Mouse (Mus musculus) lung, postnatal 0 days (tissue): Measurements from ENCODE around the gene Bcl2a1c. TPM values are rescaled to one million over a fixed set of nuclear protein-coding genes. Genes with fewer than 3 reads are reported as not detected.
"Not testable (repeated sequence)": the region's sequence is repeated elsewhere in the genome, so short reads cannot be mapped to it uniquely, and the experiment has no call there.

Experiments
- ATAC-seq: fragments of 200-750 bp; cut with Nextera tagmentation; 2 replicates; pipeline ENCODE4 v1.8.0; 2017; ENCODE audit warnings: moderate library complexity
- DNase-seq: peaks from one replicate; pipeline ENCODE4 v3.0.0-alpha.2; 2016; ENCODE audit warnings: low spot score
- H3K27ac ChIP-seq: fragments of 300-500 bp; sonication (generic); 2 replicates; pipeline ENCODE4 v1.5.1; 2014; ENCODE audit warnings: antibody characterized with exemption, mild to moderate bottlenecking, low read length, mixed read lengths
- H3K27me3 ChIP-seq: fragments of 300-500 bp; sonication (generic); replicated peaks from 2 replicates; pipeline ENCODE4 v1.6.1; 2014; ENCODE audit warnings: low read length, mixed read lengths; ENCODE audit not compliant: insufficient read depth
- H3K36me3 ChIP-seq: fragments of 300-500 bp; sonication (generic); 2 replicates; pipeline ENCODE4 v1.6.1; 2014; ENCODE audit warnings: low read length, mixed read lengths; ENCODE audit not compliant: insufficient read depth
- H3K4me1 ChIP-seq: fragments of 300-500 bp; sonication (generic); 2 replicates; pipeline ENCODE4 v1.6.1; 2014; ENCODE audit warnings: antibody characterized with exemption, low read depth, low read length, mixed read lengths; ENCODE audit not compliant: insufficient read depth
- H3K4me2 ChIP-seq: fragments of 300-500 bp; sonication (generic); replicated peaks from 2 replicates; pipeline ENCODE4 v1.6.1; 2014; ENCODE audit warnings: low read depth, mild to moderate bottlenecking, low read length, moderate library complexity, mixed read lengths
- H3K4me3 ChIP-seq: fragments of 300-500 bp; sonication (generic); 2 replicates; pipeline ENCODE4 v1.5.1; 2014; ENCODE audit warnings: low read depth, low read length
- H3K9ac ChIP-seq: fragments of 300-500 bp; sonication (generic); replicated peaks from 2 replicates; pipeline ENCODE4 v1.6.1; 2014; ENCODE audit warnings: low read depth, mild to moderate bottlenecking
- H3K9me3 ChIP-seq: fragments of 300-500 bp; sonication (generic); 2 replicates; pipeline ENCODE4 v1.6.1; 2016; ENCODE audit warnings: low read length, mixed read lengths
- CTCF ChIP-seq: IDR thresholded peaks from 2 replicates; pipeline ENCODE4 v1.5.1; 2016; ENCODE audit warnings: antibody characterized with exemption, mild to moderate bottlenecking
- EP300 ChIP-seq: IDR thresholded peaks from 2 replicates; pipeline ENCODE4 v1.6.1; 2016; ENCODE audit warnings: antibody characterized with exemption, mild to moderate bottlenecking, control low read depth
- WGBS: fragments of 180-500 bp; shearing (Covaris S2); extraction: QIAGEN DNeasy Blood & Tissue Kit; methylation state at CpG from one replicate; pipeline ENCODE4 v1.1.7; 2014; 5-methylcytosine and 5-hydroxymethylcytosine counted together
- polyA plus RNA-seq: library from polyadenylated mRNA; unstranded; fragments of >200 nt; fragmentation: Nextera tagmentation; extraction: Ambion mirVana; gene quantifications from 2 replicates; pipeline ENCODE4 v1.2.1, GENCODE M21; 2015

The Bcl2a1c gene
- polyA plus RNA-seq, 1 experiment from 2014 or later = 3.0 TPM

DNA sequence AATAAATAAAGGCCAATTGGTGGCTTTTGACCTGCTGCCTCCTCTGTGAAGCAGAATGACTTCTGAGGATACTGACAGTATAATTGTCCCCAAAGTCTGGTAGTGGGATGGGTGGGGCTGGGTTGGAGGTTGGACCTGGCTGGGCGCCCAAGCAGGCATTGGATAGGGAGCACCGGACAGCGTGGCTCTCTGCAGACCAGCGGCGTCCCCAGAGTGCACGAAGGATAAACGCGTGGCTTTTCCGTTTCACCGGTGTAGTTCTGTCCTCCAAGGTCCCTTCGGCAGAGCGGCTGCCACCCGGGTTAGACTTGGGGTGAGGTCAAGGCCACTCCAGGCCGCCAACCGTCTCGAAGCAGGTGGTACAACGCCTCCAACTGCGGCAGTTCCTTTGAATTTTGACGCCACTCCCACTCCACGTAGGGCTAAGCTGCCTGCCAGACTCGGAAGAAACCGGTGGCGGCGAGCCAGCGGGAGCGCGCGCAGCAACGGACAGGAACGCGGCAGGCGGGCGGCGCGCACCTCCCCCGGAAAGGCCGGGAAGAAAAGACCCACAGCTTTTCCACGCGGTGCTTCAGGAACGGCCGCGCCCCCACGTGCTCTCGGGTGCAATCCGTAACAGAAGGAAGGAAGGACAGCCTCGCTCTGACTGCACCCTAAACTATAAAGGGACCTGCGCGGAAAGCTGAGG is 38.0 kb downstream of the Bcl2a1c start:
- Histone ChIP-seq H3K4me3 (peak overlapping the region; percentile 39), H3K4me1 (no peaks in the 10 kb centered on the region), H3K9ac (0 out of 2 replicates have a peak overlapping the region, but pooled peaks have one; percentile 8), H3K27me3 (no peaks in the 10 kb centered on the region), H3K27ac (no peak overlapping the region), H3K4me2 (peak overlapping the region; percentile 84), H3K36me3 (no peaks in the 10 kb centered on the region), H3K9me3 (no peaks in the 10 kb centered on the region)
- TF ChIP-seq EP300 (no peak), CTCF (no peak)
- under 1% methylated on average over 48 of the region's 48 CpGs for WGBS
- peak; percentile 83 for DNase-seq
- peak; percentile 91 for ATAC-seq

DNA sequence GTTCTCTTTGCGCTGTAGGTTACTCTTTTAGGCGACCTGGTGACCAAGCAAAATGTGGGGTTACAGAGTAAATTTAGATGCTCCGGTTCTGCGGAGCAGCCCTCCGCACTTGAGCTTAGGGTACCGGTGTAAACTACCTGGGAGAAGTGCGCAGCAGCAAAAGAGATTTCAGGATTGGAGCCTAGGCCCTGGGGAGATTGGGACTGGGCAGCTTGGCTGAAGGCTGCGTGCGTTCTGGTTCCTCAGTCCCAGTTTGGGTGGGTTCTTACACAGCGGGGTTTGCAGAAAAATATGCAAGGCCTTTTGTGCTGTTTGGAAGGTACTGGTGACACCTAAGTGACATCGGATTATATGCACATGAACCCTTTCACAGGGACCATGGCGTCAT is 38.5 kb downstream of the Bcl2a1c start:
- ATAC-seq = peak; percentile 10; the same call in 1 of the 2 replicates
- DNase-seq = no peak
- Histone ChIP-seq H3K4me3 (peak overlapping the region; percentile 39), H3K27me3 (no peaks in the 10 kb centered on the region), H3K27ac (no peak overlapping the region), H3K9ac (no peak overlapping the region), H3K4me1 (no peaks in the 10 kb centered on the region), H3K4me2 (peak overlapping the region; percentile 84), H3K36me3 (no peaks in the 10 kb centered on the region), H3K9me3 (no peaks in the 10 kb centered on the region)
- no peak for TF ChIP-seq CTCF
- no peak for TF ChIP-seq EP300
- 13% methylated on average over 12 of the region's 12 CpGs for WGBS

DNA sequence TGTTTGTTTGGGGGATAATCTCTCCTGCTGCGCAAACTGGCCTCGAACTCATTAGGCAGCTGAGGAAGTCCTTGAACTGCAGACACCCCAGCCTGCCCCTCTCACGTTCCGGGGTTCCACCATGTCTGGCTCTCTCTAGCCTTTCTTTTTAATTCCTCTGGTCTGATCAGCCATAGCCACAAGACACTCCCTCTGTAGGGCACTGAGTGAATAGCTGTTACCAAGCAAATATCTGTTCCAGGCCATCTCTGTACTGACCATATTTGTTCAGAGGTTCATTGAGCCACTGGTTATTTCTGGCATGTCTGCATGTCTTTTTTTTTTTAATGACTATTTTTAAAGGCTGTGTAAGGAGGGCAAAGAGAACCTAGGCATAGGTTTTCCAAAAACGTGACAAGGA is 39.5 kb downstream of the Bcl2a1c start:
- H3K4me1 ChIP-seq, H3K4me2 ChIP-seq, H3K27ac ChIP-seq, H3K9ac ChIP-seq, H3K36me3 ChIP-seq, H3K9me3 ChIP-seq, ATAC-seq, DNase-seq, H3K4me3 ChIP-seq, H3K27me3 ChIP-seq: not testable (repeated sequence)
- 56% methylated on average over 5 of the region's 5 CpGs for WGBS
- peak; percentile 45 for TF ChIP-seq CTCF

DNA sequence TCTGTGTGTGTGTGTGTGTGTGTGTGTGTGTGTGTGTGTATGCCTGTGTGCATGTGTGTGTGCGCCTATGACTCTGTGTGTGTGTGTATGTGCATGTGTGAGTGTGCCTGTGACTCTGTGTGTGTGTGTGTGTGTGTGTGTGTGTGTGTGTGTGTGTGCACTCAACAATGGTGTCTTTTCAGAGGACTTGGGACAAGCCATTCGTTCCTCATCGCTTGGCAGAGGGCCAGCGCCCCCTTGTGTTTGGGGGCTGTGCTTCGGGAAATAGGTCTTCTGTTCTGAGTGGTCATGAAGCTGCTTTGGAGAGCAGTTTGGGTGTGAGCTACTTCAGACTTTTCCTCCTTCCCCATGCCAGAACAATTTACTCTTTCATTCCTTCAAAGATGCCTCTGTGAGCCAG is 41.8 kb downstream of the Bcl2a1c start:
- DNase-seq = not testable (repeated sequence)
- 15% methylated on average over 5 of the region's 5 CpGs for WGBS

DNA sequence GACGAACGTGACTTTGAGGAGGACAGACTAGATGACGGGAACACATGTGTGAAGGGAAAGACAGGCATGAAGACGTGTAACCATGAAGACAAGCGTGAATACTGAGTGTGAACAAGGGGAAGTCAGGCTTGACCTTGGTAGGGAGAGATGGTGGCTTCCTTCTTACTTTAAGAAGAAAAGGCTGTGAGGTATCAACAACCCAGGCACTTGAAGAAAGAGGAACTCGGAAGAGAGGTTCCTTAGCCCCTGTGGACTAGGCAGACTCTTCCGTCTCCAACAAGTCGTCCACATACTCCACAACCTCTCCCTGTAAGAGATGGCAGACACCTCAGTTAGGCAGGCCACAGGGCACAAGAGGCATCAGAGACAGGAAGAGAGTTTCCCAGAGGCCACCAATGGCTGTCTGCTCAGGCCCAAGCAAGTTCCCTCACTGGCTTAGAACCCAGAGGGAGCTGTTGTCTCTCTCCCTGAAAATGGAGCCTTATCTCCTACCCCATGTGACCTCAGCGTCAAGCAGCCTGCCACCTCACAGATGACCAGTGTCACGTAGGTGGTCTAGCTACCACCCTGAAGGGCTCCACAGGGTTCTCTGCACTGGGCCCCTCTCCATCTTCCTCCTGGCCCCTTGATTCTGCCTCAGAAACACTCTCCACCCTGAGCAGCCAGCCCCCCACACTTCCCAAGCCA is 45.5 kb downstream of the Bcl2a1c start:
- 80% methylated on average over 10 of the region's 10 CpGs for WGBS
- no peaks in the 10 kb centered on the region; the same call in 1 of the 2 replicates for H3K36me3 ChIP-seq
- H3K9me3 ChIP-seq = no peaks in the 10 kb centered on the region
- DNase-seq (no peak), ATAC-seq (no peak)
- no peak overlapping the region for H3K4me3 ChIP-seq
- no peak for TF ChIP-seq CTCF
- TF ChIP-seq EP300 = no peak
- H3K9ac ChIP-seq = no peak overlapping the region
- no peaks in the 10 kb centered on the region for H3K4me1 ChIP-seq
- no peak overlapping the region for H3K4me2 ChIP-seq
- H3K27ac ChIP-seq = no peak overlapping the region
- H3K27me3 ChIP-seq = no peaks in the 10 kb centered on the region

More for the DNA sequence above, 41.8 kb downstream of the Bcl2a1c start:
- not testable (repeated sequence) for ATAC-seq, H3K36me3 ChIP-seq, H3K9ac ChIP-seq, H3K4me2 ChIP-seq, H3K9me3 ChIP-seq, H3K27ac ChIP-seq, H3K4me3 ChIP-seq, H3K4me1 ChIP-seq, H3K27me3 ChIP-seq
- peak; percentile 21; the same call in 1 of the 2 replicates for TF ChIP-seq CTCF

DNA sequence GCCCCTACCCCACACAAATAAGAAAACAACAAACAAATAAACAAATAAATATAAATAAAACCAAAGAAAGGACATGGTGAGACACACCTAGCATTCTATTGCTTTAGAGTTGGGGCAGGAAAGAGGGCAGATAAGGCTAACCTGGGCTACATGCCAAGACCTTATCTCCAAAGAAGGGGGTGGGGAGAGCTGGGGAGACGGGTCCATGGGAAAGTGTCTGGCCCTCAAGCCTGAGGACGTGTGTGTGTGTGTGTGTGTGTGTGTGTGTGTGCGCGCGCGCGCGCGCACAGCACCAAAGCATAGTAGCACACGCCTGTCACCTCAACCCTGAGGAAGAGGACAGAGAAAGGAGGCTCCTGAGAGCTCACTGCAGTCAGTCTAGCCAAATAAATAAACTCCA is 47.2 kb downstream of the Bcl2a1c start:
- ATAC-seq = no peak
- Histone ChIP-seq H3K9me3 (no peaks in the 10 kb centered on the region), H3K9ac (no peak overlapping the region), H3K4me1 (no peaks in the 10 kb centered on the region), H3K4me3 (no peak overlapping the region), H3K27me3 (no peaks in the 10 kb centered on the region), H3K27ac (no peak overlapping the region), H3K36me3 (no peaks in the 10 kb centered on the region; the same call in 1 of the 2 replicates), H3K4me2 (no peak overlapping the region)
- no peak for DNase-seq
- WGBS = 69% methylated on average over 10 of the region's 10 CpGs
- TF ChIP-seq EP300 (no peak), CTCF (no peak)
